Mouse (Mus musculus) kidney, postnatal 0 days (tissue): ENCODE results near the gene Tmem214. TPM values are rescaled to one million over a fixed set of nuclear protein-coding genes. Genes with fewer than 3 reads are reported as not detected.

Experiments
- ATAC-seq: fragments of 200-750 bp; cut with Nextera tagmentation; replicated peaks from 2 replicates; pipeline ENCODE4 v1.8.0; 2017; ENCODE audit warnings: low read depth, moderate number of reproducible peaks, moderate TSS enrichment, moderate library complexity; ENCODE audit not compliant: low FRiP score
- DNase-seq: peaks from one replicate; pipeline ENCODE4 v3.0.0-alpha.2; 2016; ENCODE audit warnings: low spot score
- H3K27ac ChIP-seq: fragments of 300-500 bp; sonication (generic); 2 replicates; pipeline ENCODE4 v1.5.1; 2014; ENCODE audit warnings: mild to moderate bottlenecking
- H3K27me3 ChIP-seq: fragments of 300-500 bp; sonication (generic); 2 replicates; pipeline ENCODE4 v1.6.1; 2014; ENCODE audit warnings: low read length, mixed read lengths; ENCODE audit not compliant: insufficient read depth
- H3K36me3 ChIP-seq: fragments of 300-500 bp; sonication (generic); 2 replicates; pipeline ENCODE4 v1.6.1; 2014; ENCODE audit warnings: low read length, mixed read lengths; ENCODE audit not compliant: insufficient read depth
- H3K4me1 ChIP-seq: fragments of 300-500 bp; sonication (generic); replicated peaks from 2 replicates; pipeline ENCODE4 v1.6.1; 2014; ENCODE audit warnings: antibody characterized with exemption, low read length, mixed read lengths; ENCODE audit not compliant: insufficient read depth
- H3K4me2 ChIP-seq: fragments of 300-500 bp; sonication (generic); 2 replicates; pipeline ENCODE4 v1.6.1; 2014; ENCODE audit warnings: mild to moderate bottlenecking, low read length, moderate library complexity, mixed read lengths
- H3K4me3 ChIP-seq: fragments of 300-500 bp; sonication (generic); replicated peaks from 2 replicates; pipeline ENCODE4 v1.5.1; 2014; ENCODE audit warnings: low read depth, low read length
- H3K9ac ChIP-seq: fragments of 300-500 bp; sonication (generic); 2 replicates; pipeline ENCODE4 v1.6.1; 2014; ENCODE audit warnings: low read depth, low read length
- H3K9me3 ChIP-seq: fragments of 300-500 bp; sonication (generic); replicated peaks from 2 replicates; pipeline ENCODE4 v1.6.1; 2016; ENCODE audit warnings: low read length, inconsistent platforms, mixed read lengths
- CTCF ChIP-seq: IDR thresholded peaks from 2 replicates; pipeline ENCODE4 v1.5.1; 2016; ENCODE audit warnings: antibody characterized with exemption, low read depth, mild to moderate bottlenecking, moderate library complexity
- WGBS: fragments of 180-500 bp; shearing (Covaris S2); extraction: QIAGEN DNeasy Blood & Tissue Kit; methylation state at CpG from one replicate; pipeline ENCODE4 v1.1.7; 2014; 5-methylcytosine and 5-hydroxymethylcytosine counted together
- polyA plus RNA-seq: library from polyadenylated mRNA; unstranded; fragments of >200 nt; fragmentation: Nextera tagmentation; extraction: Ambion mirVana; gene quantifications from 2 replicates; pipeline ENCODE4 v1.2.1, GENCODE M21; 2015

Gene Tmem214
- polyA plus RNA-seq, 1 experiment from 2014 or later = 67.3 TPM

DNA sequence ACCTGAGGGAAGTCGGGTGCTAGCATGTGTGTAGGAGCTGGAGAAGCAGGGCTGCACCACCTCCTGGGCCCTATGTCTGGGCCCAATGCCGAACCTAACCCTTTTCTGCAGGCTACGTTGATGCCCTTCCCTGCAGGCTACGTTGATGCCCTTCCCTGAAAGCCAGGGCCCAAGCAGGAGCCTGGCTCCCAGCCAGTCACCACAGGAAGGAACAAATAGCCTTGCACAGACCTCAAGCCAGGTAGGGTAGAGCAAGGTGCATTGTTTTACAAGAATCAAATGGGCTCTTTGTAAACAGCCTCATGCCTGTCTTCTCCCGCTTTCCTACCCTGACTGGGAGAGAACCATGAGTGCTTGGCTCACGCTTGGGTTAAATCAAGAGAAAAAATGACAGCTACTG lies 42.0 kb upstream of the Tmem214 start:
- no peaks in the 10 kb centered on the region for H3K4me1 ChIP-seq
- H3K9me3 ChIP-seq = no peaks in the 10 kb centered on the region
- WGBS = 74% methylated on average over 6 of the region's 6 CpGs
- no peaks in the 10 kb centered on the region for H3K36me3 ChIP-seq
- no peak overlapping the region for H3K9ac ChIP-seq
- no peak for ATAC-seq
- no peaks in the 10 kb centered on the region for H3K27me3 ChIP-seq
- H3K27ac ChIP-seq = no peak overlapping the region
- no peak for TF ChIP-seq CTCF
- no peak for DNase-seq
- no peak overlapping the region for H3K4me2 ChIP-seq
- no peak overlapping the region for H3K4me3 ChIP-seq

DNA sequence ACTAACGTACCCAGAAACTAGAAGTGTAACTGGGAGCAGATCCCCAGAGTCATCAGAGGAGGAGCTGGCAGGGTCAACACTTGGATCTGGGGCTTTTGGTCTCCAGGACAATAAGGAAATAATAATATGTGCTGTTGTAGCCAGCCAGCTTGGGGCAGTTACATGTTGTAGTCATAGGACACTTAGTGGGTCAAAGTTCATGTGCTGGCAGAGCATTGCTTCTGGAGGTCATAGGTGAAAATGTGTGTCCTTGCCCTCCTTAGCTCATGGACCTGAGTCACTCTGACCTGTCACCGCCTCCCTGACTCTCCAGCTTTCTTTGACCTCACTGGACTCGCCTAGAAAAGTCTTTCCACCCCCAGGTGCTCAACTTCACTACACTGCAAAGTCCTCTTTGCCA lies 34.4 kb upstream of the Tmem214 start:
- no peak overlapping the region for H3K4me3 ChIP-seq
- no peak overlapping the region for H3K27ac ChIP-seq
- no peaks in the 10 kb centered on the region for H3K27me3 ChIP-seq
- no peak overlapping the region for H3K9ac ChIP-seq
- 87% methylated on average over 3 of the region's 3 CpGs for whole genome bisulfite sequencing
- H3K9me3 ChIP-seq = no peaks in the 10 kb centered on the region
- H3K36me3 ChIP-seq = no peaks in the 10 kb centered on the region
- DNase-seq = no peak
- ATAC-seq = no peak
- no peak overlapping the region for H3K4me2 ChIP-seq
- no peak for TF ChIP-seq CTCF
- H3K4me1 ChIP-seq = no peaks in the 10 kb centered on the region

DNA sequence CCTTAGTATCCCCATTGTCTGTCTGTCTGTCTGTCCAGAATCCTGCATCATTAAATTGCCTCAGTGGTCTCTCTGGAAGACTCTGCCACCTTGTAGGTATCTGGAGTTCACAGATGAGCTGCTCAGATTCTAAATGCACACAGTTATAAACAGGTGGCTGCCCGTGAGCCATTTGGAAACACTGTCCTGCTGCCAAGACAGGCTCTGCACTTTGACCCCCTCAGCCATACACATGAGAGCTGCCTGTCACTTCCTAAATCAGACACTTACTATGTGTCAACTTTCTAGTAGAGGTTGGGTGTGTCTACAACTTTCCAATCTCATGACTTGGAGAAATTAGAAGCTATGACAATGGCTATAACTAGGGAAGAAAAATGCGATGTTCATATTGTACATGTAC lies 28.1 kb upstream of the Tmem214 start:
- Histone ChIP-seq H3K27ac (no peak overlapping the region), H3K4me1 (no peaks in the 10 kb centered on the region), H3K4me3 (no peak overlapping the region), H3K36me3 (no peaks in the 10 kb centered on the region), H3K9ac (no peak overlapping the region), H3K9me3 (no peaks in the 10 kb centered on the region), H3K4me2 (no peak overlapping the region), H3K27me3 (no peaks in the 10 kb centered on the region)
- 74% methylated on average over 2 of the region's 2 CpGs for WGBS
- no peak for TF ChIP-seq CTCF
- no peak for DNase-seq
- ATAC-seq = no peak

DNA sequence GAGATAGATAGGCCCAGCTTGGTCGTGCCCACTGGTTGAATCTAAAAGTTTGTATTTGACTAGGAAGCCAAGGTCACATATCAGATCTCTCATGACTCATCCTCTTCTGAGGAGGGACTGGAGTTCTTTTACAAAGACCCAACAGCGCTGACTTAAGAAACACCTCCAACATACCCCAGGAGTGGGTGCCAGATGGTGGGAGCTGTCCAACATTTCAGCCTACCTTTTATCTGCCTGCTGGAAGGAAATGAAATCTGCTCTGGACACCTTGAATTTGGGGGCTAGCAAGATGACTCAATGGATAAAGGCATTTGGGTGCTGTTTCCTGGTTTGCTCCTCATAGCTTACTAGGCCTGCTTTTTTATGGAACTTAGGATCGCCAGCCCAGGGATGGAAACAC lies 25.9 kb upstream of the Tmem214 start:
- Histone ChIP-seq H3K27ac (no peak overlapping the region), H3K4me1 (no peaks in the 10 kb centered on the region), H3K4me2 (no peak overlapping the region), H3K27me3 (no peaks in the 10 kb centered on the region), H3K36me3 (no peaks in the 10 kb centered on the region), H3K9ac (no peak overlapping the region), H3K4me3 (no peak overlapping the region), H3K9me3 (no peaks in the 10 kb centered on the region)
- ATAC-seq (no peak), DNase-seq (no peak)
- WGBS = 47% methylated on average over 3 of the region's 3 CpGs
- TF ChIP-seq CTCF = no peak

DNA sequence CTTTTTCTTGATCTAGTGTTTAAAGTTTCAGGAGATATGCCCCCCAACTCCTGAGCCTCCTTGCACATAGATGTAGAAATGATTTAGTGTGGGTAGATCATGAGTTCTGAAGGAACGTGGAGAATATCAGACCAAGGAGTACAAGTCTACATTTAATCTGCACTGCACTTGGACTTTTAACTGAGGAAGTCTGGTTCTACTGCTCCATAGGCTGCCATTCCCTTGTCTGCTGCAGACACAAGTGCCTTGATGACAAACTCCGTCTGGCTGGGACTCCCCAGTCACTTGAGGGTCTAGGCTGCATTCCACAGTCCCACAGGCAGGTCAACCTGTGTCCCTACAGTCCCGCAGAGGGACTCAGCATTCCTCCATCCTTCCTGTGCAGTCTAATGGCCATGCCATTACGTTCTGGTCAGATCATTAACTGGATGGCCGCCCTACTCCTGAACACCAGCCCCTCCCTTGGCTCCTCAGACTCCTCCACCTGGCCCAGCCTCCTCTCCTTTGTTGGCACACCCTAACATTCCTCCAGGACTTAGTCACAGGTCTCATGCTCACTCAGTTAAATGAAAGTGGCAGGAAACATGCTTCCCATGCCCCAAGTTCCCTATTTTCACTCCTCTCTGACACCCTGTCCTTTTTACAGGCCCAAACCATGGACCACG lies 17.8 kb upstream of the Tmem214 start:
- H3K36me3 ChIP-seq = no peaks in the 10 kb centered on the region
- no peak overlapping the region; the same call in 1 of the 2 replicates for H3K9ac ChIP-seq
- TF ChIP-seq CTCF = no peak
- peak; percentile 74 for DNase-seq
- H3K27ac ChIP-seq = peak overlapping the region; percentile 81
- WGBS = 29% methylated on average over 6 of the region's 6 CpGs
- H3K4me2 ChIP-seq = no peak overlapping the region
- H3K4me1 ChIP-seq = peaks cover 17% of the 10 kb centered on the region
- no peaks in the 10 kb centered on the region for H3K9me3 ChIP-seq
- H3K4me3 ChIP-seq = no peak overlapping the region
- H3K27me3 ChIP-seq = no peaks in the 10 kb centered on the region
- peak; percentile 94 for ATAC-seq

DNA sequence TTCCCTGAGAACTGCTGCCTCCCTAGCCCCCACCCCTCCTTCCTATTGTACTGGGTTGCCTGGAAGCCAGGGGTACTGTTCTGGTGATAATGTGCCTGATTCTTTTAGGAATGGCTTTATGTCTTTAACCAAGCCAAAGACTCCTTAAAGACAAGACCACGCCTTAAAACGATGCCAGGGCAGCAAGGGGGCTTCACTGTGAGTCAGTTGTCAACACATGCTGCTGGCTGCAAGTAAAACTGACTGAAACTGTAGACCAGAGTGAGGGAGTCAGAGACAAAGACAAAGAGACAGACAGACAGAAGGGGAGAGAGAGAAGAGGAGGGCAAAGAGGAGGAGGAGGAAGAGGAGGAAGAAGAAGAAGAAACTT lies 17.3 kb upstream of the Tmem214 start:
- H3K4me2 ChIP-seq = no peak overlapping the region
- no peaks in the 10 kb centered on the region for H3K27me3 ChIP-seq
- H3K9ac ChIP-seq = peak overlapping the region; percentile 13; the same call in 1 of the 2 replicates
- H3K36me3 ChIP-seq = no peaks in the 10 kb centered on the region
- DNase-seq (no peak), ATAC-seq (no peak)
- no peaks in the 10 kb centered on the region for H3K9me3 ChIP-seq
- 53% methylated on average over 2 of the region's 2 CpGs for WGBS
- peak overlapping the region; percentile 81 for H3K27ac ChIP-seq
- H3K4me1 ChIP-seq = peaks cover 17% of the 10 kb centered on the region
- no peak for TF ChIP-seq CTCF
- H3K4me3 ChIP-seq = no peak overlapping the region

DNA sequence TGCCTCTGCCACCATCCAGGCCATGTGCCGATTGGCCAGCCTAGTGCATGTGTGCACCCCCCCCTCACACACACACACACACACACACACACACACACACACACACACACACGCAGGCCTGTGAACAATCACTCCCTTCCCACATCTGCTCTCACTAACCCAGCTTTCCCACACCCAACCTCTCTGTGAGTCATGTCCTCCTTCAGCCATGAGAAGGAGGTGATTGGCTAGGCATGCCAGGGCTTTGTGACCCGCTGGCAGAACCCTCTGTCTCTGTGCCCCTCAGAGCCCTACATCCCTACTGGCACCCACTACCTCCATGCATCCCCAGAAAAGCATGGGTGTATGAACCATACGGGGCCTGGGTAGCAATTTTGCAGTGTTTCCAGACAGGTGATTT lies 14.3 kb upstream of the Tmem214 start:
- no peak overlapping the region for H3K9ac ChIP-seq
- H3K36me3 ChIP-seq = no peaks in the 10 kb centered on the region
- H3K4me2 ChIP-seq = no peak overlapping the region
- no peak overlapping the region for H3K4me3 ChIP-seq
- TF ChIP-seq CTCF = no peak
- H3K4me1 ChIP-seq = peaks cover 17% of the 10 kb centered on the region
- H3K9me3 ChIP-seq = no peaks in the 10 kb centered on the region
- ATAC-seq (no peak), DNase-seq (no peak)
- WGBS = 85% methylated on average over 4 of the region's 4 CpGs
- H3K27me3 ChIP-seq = no peaks in the 10 kb centered on the region
- H3K27ac ChIP-seq = no peak overlapping the region
